Mouse (Mus musculus): ENCODE data around the gene Coro1a.

GRCm38 (mm10) chr7:126740977-126741376 lies 33.4 kb upstream of the Coro1a start:
- TF ChIP-seq CTCF (IDR thresholded peaks at IDR 0.05; ENCODE audit: insufficient read depth, low read length) (no peak), POLR2A (IDR thresholded peaks at IDR 0.05; ENCODE audit: borderline replicate concordance, extremely low read depth, low read depth, low read length) (no peak)

All from lung, adult 2 months (tissue).